Mouse (Mus musculus): Measurements from ENCODE around the gene Otog. TPM values are rescaled to one million over a fixed set of nuclear protein-coding genes. Genes with fewer than 3 reads are reported as not detected.

Otog gene
- polyA plus RNA-seq, 1 experiment from 2014 or later, result not detected

DNA sequence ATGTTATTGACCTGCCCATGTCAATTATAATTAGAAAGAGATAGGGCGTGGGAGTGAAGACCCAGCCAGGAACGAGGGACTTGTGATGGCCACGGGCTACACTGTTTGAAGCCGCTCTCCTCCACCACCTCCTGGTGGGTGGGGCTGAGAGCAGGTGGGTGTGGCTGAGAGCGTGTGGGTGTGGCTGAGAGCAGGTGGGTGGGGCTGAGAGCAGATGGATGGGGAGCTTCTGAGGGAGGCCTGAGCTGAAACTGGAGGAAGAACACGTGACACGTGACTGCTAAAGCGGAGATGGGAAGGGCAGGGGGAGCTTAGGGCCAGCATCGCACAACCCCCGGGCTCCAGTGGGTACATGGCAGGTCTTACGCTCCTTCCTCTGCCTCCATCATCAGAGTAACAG lies 22.4 kb upstream of the Otog start:
- peak; percentile 51 for DNase-seq (ENCODE audit: low spot score)
- H3K4me2 ChIP-seq (ENCODE audit: low read depth, severe bottlenecking), result no peak overlapping the region
- no peak overlapping the region for H3K27ac ChIP-seq (replicated peaks; ENCODE audit: low read depth, low read length)
- 9% methylated on average over 11 of the region's 11 CpGs for WGBS
- H3K27me3 ChIP-seq (ENCODE audit: control insufficient read depth, insufficient read depth, low read length), result no peaks in the 10 kb centered on the region
- H3K36me3 ChIP-seq (ENCODE audit: control insufficient read depth, insufficient read depth, low read length), result no peaks in the 10 kb centered on the region
- H3K4me1 ChIP-seq (ENCODE audit: control insufficient read depth, insufficient read depth, low read length), result no peaks in the 10 kb centered on the region
- H3K9me3 ChIP-seq (ENCODE audit: control insufficient read depth, low read length), result no peaks in the 10 kb centered on the region
- H3K9ac ChIP-seq (ENCODE audit: low read length), result no peak overlapping the region
- no peak overlapping the region for H3K4me3 ChIP-seq (ENCODE audit: low read depth, low read length)
- no peak for ATAC-seq (ENCODE audit: insufficient number of reproducible peaks, low FRiP score, low TSS enrichment, low read depth)

DNA sequence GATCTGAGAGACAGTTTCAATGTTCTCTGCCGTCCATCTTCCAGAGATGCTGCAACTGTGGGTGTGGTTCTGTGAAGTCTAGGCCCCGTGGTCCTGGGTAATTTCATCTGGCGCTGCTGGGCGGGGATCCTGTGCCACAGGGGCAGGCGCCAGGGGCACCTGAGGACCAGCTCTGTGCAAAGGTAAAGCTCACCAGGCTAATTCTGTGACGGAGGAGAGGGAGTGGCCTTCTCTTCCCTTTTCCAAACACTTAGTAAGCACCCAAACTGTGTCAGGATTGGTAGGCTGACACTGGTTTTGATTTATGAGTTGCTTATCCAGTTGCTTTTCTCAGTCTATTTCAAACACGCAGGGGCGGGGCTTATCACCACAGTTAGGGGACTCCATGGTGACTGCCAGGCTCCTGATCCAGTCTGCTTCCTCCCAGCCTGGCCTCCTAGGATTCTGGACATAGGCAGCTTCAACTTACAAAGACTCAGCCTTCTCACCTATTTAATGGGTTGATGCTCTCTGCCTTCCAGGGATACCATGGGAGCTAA lies 20.1 kb upstream of the Otog start:
- Histone ChIP-seq H3K36me3 (ENCODE audit: control insufficient read depth, insufficient read depth, low read length) (no peaks in the 10 kb centered on the region), H3K4me1 (ENCODE audit: control insufficient read depth, insufficient read depth, low read length) (no peaks in the 10 kb centered on the region), H3K4me3 (ENCODE audit: low read depth, low read length) (no peak overlapping the region), H3K27ac (replicated peaks; ENCODE audit: low read depth, low read length) (no peak overlapping the region), H3K9me3 (ENCODE audit: control insufficient read depth, low read length) (no peaks in the 10 kb centered on the region), H3K9ac (ENCODE audit: low read length) (no peak overlapping the region), H3K27me3 (ENCODE audit: control insufficient read depth, insufficient read depth, low read length) (no peaks in the 10 kb centered on the region), H3K4me2 (ENCODE audit: low read depth, severe bottlenecking) (no peak overlapping the region)
- no peak for ATAC-seq (ENCODE audit: insufficient number of reproducible peaks, low FRiP score, low TSS enrichment, low read depth)
- 69% methylated on average over 8 of the region's 8 CpGs for WGBS
- DNase-seq (ENCODE audit: low spot score), result no peak

DNA sequence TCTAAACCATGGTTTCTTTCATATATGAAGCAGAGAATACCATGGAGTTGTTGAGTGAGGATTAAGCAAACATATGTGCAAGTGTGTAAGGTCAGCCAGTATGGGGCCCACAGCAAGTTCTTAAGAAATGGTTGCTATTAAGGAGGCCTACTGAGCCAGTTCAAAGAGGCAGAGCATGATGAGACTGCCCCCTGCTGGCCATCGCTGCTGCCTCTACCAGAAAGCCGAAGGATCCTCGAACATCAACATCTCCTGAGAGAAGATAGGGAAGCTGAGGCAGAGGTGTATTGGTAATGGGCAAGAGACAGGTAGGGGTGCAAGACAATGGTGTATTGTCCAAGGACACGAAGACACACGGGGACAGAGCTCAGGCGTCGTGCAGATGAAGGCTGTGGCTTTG lies 14.5 kb upstream of the Otog start:
- DNase-seq (ENCODE audit: low spot score) (peak; percentile 82), ATAC-seq (ENCODE audit: insufficient number of reproducible peaks, low FRiP score, low TSS enrichment, low read depth) (no peak)
- Histone ChIP-seq H3K9me3 (ENCODE audit: control insufficient read depth, low read length) (no peaks in the 10 kb centered on the region), H3K36me3 (ENCODE audit: control insufficient read depth, insufficient read depth, low read length) (no peaks in the 10 kb centered on the region), H3K4me1 (ENCODE audit: control insufficient read depth, insufficient read depth, low read length) (no peaks in the 10 kb centered on the region), H3K4me3 (ENCODE audit: low read depth, low read length) (no peak overlapping the region), H3K9ac (ENCODE audit: low read length) (no peak overlapping the region), H3K27me3 (ENCODE audit: control insufficient read depth, insufficient read depth, low read length) (no peaks in the 10 kb centered on the region), H3K4me2 (ENCODE audit: low read depth, severe bottlenecking) (no peak overlapping the region), H3K27ac (replicated peaks; ENCODE audit: low read depth, low read length) (no peak overlapping the region)
- 25% methylated on average over 7 of the region's 7 CpGs for WGBS

DNA sequence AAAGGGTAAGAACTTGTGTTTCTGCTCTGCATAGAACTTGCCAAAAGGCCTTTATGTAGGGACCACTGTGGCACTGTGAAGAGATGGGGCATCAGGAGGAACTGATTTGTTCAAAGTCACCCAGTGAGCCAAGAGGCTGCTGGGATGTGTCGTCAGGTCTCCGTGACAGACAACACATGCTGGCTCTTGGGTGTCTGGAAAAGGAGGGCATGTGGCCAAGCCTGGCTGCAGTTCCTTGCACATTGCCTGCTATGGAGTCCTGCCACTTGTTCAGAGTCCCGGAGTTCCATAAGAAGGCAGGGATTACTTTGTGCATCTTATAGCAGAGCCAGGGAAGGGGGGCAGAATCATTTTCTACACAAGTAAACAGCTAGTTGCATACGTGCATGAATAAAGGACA lies 13.9 kb upstream of the Otog start:
- Histone ChIP-seq H3K36me3 (ENCODE audit: control insufficient read depth, insufficient read depth, low read length) (no peaks in the 10 kb centered on the region), H3K27me3 (ENCODE audit: control insufficient read depth, insufficient read depth, low read length) (no peaks in the 10 kb centered on the region), H3K9me3 (ENCODE audit: control insufficient read depth, low read length) (no peaks in the 10 kb centered on the region), H3K27ac (replicated peaks; ENCODE audit: low read depth, low read length) (no peak overlapping the region), H3K4me3 (ENCODE audit: low read depth, low read length) (no peak overlapping the region), H3K4me2 (ENCODE audit: low read depth, severe bottlenecking) (no peak overlapping the region), H3K4me1 (ENCODE audit: control insufficient read depth, insufficient read depth, low read length) (no peaks in the 10 kb centered on the region), H3K9ac (ENCODE audit: low read length) (no peak overlapping the region)
- ATAC-seq (ENCODE audit: insufficient number of reproducible peaks, low FRiP score, low TSS enrichment, low read depth) (no peak), DNase-seq (ENCODE audit: low spot score) (no peak)
- 82% methylated on average over 4 of the region's 4 CpGs for WGBS

DNA sequence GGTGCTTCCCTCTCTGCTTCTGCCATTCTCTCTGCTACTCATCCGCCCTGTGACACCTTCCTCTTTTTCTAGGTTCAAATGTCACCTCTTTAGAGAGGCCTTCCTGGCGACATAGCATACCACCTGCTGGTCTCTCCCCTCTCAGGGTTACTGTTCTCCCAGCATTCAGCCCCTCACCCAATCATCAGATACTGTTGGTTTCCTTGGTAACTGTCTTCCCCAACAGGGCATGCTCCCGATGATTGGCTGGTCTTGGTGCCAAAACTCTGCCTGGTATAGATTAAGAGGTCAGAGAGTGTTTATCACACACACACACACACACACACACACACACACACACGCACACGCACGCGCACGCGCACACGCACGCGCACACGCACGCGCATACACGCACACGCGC lies 4.8 kb upstream of the Otog start:
- WGBS, result 68% methylated on average over 18 of the region's 18 CpGs
- DNase-seq (ENCODE audit: low spot score) (no peak), ATAC-seq (ENCODE audit: insufficient number of reproducible peaks, low FRiP score, low TSS enrichment, low read depth) (no peak)
- Histone ChIP-seq H3K27ac (replicated peaks; ENCODE audit: low read depth, low read length) (no peak overlapping the region), H3K4me1 (ENCODE audit: control insufficient read depth, insufficient read depth, low read length) (peaks cover 4% of the 10 kb centered on the region; the same call in 1 of the 2 replicates), H3K9ac (ENCODE audit: low read length) (no peak overlapping the region), H3K4me3 (ENCODE audit: low read depth, low read length) (no peak overlapping the region), H3K9me3 (ENCODE audit: control insufficient read depth, low read length) (no peaks in the 10 kb centered on the region), H3K36me3 (ENCODE audit: control insufficient read depth, insufficient read depth, low read length) (no peaks in the 10 kb centered on the region), H3K4me2 (ENCODE audit: low read depth, severe bottlenecking) (no peak overlapping the region), H3K27me3 (ENCODE audit: control insufficient read depth, insufficient read depth, low read length) (no peaks in the 10 kb centered on the region)

DNA sequence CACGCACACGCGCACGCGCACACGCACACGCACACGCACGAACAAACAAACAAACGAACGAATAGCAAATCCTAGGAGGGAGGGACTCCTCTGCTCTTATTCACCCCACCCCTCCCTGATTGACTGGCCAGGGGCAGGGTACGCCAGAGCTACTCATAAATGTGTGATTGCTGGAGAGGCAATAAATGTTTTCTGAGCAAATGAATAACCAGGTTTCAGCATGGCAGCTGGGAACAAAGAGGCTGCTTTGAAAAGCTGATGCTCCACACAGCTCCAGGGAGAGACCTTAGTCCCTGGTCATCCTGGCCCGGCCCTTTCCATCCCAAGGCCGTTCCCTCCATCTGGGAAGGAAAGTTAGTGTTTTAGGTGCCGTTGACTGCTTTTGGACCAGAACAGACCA lies 4.4 kb upstream of the Otog start:
- H3K4me1 ChIP-seq (ENCODE audit: control insufficient read depth, insufficient read depth, low read length), result peaks cover 4% of the 10 kb centered on the region; the same call in 1 of the 2 replicates
- H3K27me3 ChIP-seq (ENCODE audit: control insufficient read depth, insufficient read depth, low read length), result no peaks in the 10 kb centered on the region
- H3K4me2 ChIP-seq (ENCODE audit: low read depth, severe bottlenecking), result no peak overlapping the region
- H3K27ac ChIP-seq (replicated peaks; ENCODE audit: low read depth, low read length), result no peak overlapping the region
- H3K4me3 ChIP-seq (ENCODE audit: low read depth, low read length), result no peak overlapping the region
- WGBS, result 74% methylated on average over 15 of the region's 15 CpGs
- ATAC-seq (ENCODE audit: insufficient number of reproducible peaks, low FRiP score, low TSS enrichment, low read depth) (no peak), DNase-seq (ENCODE audit: low spot score) (no peak)
- H3K9me3 ChIP-seq (ENCODE audit: control insufficient read depth, low read length), result no peaks in the 10 kb centered on the region
- H3K9ac ChIP-seq (ENCODE audit: low read length), result no peak overlapping the region
- no peaks in the 10 kb centered on the region for H3K36me3 ChIP-seq (ENCODE audit: control insufficient read depth, insufficient read depth, low read length)

DNA sequence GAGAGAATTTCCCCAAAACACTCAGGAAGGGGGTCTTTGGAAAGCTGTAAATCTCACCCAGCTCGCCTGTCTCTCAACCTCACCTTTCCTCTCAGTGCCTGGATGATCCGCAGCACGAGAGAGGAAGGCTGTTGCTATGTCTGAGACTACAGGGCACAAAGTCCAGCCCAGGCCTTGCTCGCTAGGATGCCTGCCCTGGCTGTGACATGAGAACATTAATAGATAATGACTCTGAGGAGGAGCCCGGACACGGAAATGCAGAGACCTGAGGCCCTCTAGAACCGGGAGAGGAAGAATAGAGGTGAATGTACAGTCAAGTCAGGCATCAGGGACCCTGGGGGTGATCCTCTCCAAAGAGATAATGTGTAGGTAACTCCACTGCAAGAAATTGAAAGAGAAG lies 3.6 kb upstream of the Otog start:
- ATAC-seq (ENCODE audit: insufficient number of reproducible peaks, low FRiP score, low TSS enrichment, low read depth) (no peak), DNase-seq (ENCODE audit: low spot score) (no peak)
- Histone ChIP-seq H3K9ac (ENCODE audit: low read length) (no peak overlapping the region), H3K9me3 (ENCODE audit: control insufficient read depth, low read length) (no peaks in the 10 kb centered on the region), H3K4me2 (ENCODE audit: low read depth, severe bottlenecking) (no peak overlapping the region), H3K27ac (replicated peaks; ENCODE audit: low read depth, low read length) (no peak overlapping the region), H3K4me3 (ENCODE audit: low read depth, low read length) (no peak overlapping the region), H3K36me3 (ENCODE audit: control insufficient read depth, insufficient read depth, low read length) (no peaks in the 10 kb centered on the region), H3K4me1 (ENCODE audit: control insufficient read depth, insufficient read depth, low read length) (peaks cover 4% of the 10 kb centered on the region; the same call in 1 of the 2 replicates), H3K27me3 (ENCODE audit: control insufficient read depth, insufficient read depth, low read length) (no peaks in the 10 kb centered on the region)
- whole genome bisulfite sequencing, result 61% methylated on average over 7 of the region's 7 CpGs

DNA sequence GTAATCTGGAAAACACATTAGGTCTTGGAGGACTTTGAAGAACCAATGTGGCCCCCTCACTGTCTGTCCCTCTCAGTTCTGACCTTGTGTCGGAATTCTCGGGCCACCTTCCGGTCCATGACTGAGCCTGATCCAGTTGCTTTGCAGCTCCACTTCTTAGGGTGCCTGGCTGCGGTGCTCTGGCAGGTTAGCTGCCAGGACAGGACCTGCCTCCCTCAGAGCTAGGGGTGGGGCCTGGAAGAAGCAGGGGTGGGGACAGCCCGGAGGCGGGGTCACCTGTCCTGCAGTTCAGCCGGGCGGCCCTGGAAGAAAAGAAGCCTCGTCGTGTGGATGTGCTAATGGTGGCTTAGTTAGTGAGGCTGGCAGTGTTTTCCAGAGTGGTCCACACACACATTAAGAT lies 2.4 kb upstream of the Otog start, which contains the start of gene Ush1c:
Ush1c (minus strand) TSS at position 158 of the 400 bp plus-strand sequence.
- Histone ChIP-seq H3K9ac (ENCODE audit: low read length) (no peak within 1 kb of the TSS), H3K9me3 (ENCODE audit: control insufficient read depth, low read length) (no peaks in the 10 kb centered on the region), H3K27ac (replicated peaks; ENCODE audit: low read depth, low read length) (no peak within 1 kb of the TSS), H3K4me3 (ENCODE audit: low read depth, low read length) (no peak within 1 kb of the TSS), H3K4me1 (ENCODE audit: control insufficient read depth, insufficient read depth, low read length) (peaks cover 4% of the 10 kb centered on the region; the same call in 1 of the 2 replicates), H3K4me2 (ENCODE audit: low read depth, severe bottlenecking) (no peak within 1 kb of the TSS), H3K27me3 (ENCODE audit: control insufficient read depth, insufficient read depth, low read length) (no peaks in the 10 kb centered on the region), H3K36me3 (ENCODE audit: control insufficient read depth, insufficient read depth, low read length) (no peaks in the 10 kb centered on the region)
- WGBS, result 17% methylated on average over 10 of the region's 10 CpGs
- DNase-seq (ENCODE audit: low spot score) (peak; percentile 39), ATAC-seq (ENCODE audit: insufficient number of reproducible peaks, low FRiP score, low TSS enrichment, low read depth) (no peak)

DNA sequence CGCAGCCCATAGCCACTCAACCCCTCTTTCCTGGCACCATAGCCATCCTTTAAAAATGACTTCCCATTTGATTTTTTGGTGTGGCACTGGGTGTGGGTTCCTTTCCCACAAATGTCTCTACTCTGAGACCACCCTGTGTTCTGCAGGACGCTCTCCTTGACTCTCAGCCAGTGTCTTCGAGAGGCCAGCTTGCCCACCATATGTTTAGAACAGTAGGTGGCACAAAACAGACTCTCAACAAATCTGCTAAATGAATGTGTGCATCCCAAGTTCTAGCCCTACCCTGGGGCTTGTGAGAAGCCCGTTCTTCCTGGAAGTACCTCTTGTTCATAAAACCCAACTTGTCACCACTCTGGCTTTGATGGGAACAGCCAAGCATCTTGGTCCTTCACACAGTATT lies 696 bp upstream of the Otog start:
- 85% methylated on average over 4 of the region's 4 CpGs for WGBS
- DNase-seq (ENCODE audit: low spot score) (no peak), ATAC-seq (ENCODE audit: insufficient number of reproducible peaks, low FRiP score, low TSS enrichment, low read depth) (no peak)
- Histone ChIP-seq H3K36me3 (ENCODE audit: control insufficient read depth, insufficient read depth, low read length) (no peaks in the 10 kb centered on the region), H3K4me3 (ENCODE audit: low read depth, low read length) (no peak overlapping the region), H3K27ac (replicated peaks; ENCODE audit: low read depth, low read length) (no peak overlapping the region), H3K9me3 (ENCODE audit: control insufficient read depth, low read length) (no peaks in the 10 kb centered on the region), H3K27me3 (ENCODE audit: control insufficient read depth, insufficient read depth, low read length) (no peaks in the 10 kb centered on the region), H3K9ac (ENCODE audit: low read length) (no peak overlapping the region), H3K4me2 (ENCODE audit: low read depth, severe bottlenecking) (no peak overlapping the region), H3K4me1 (ENCODE audit: control insufficient read depth, insufficient read depth, low read length) (peaks cover 4% of the 10 kb centered on the region; the same call in 1 of the 2 replicates)

All from limb, embryonic 11.5 days (tissue).